Mouse (Mus musculus) thymus, postnatal 10 days (tissue): ENCODE results near the gene Gm17555.
"Not testable (repeated sequence)": the region's sequence is repeated elsewhere in the genome, so short reads cannot be mapped to it uniquely, and the experiment has no call there.

Experiments used
- DNase-seq, 2 experiments: peaks; one replicate each; pipeline ENCODE4 v3.0.0; 2021; ENCODE audit warnings: low spot score in 2 of 2

Gene Gm17555

GRCm38 (mm10) chr2:126214800-126215199 lies at the start of gene Gm17555:
Gm17555 (plus strand) TSS chr2:126215100.
- DNase-seq: not testable (repeated sequence)

GRCm38 (mm10) chr2:126165277-126166018 lies 49.5 kb upstream of the Gm17555 start:
- no peak for DNase-seq

GRCm38 (mm10) chr2:126166335-126166734 lies 48.6 kb upstream of the Gm17555 start:
- DNase-seq: no peak

- DNase-seq: no peak
Measured at GRCm38 (mm10) chr2:126166848-126167617, 47.9 kb upstream of the Gm17555 start.

- no peak for DNase-seq
Measured at GRCm38 (mm10) chr2:126171427-126171826, 43.5 kb upstream of the Gm17555 start.

GRCm38 (mm10) chr2:126191306-126191705 lies 23.6 kb upstream of the Gm17555 start:
- DNase-seq: no peak

- no peak for DNase-seq
Measured at GRCm38 (mm10) chr2:126192129-126192528, 22.8 kb upstream of the Gm17555 start.

GRCm38 (mm10) chr2:126195631-126196356 lies 19.1 kb upstream of the Gm17555 start:
- no peak for DNase-seq

- no peak for DNase-seq
Measured at GRCm38 (mm10) chr2:126198971-126199370, 15.9 kb upstream of the Gm17555 start.

GRCm38 (mm10) chr2:126211011-126211680 lies 3.8 kb upstream of the Gm17555 start:
- DNase-seq: no peak

GRCm38 (mm10) chr2:126227581-126227980 lies 12.7 kb downstream of the Gm17555 start:
- no peak for DNase-seq

GRCm38 (mm10) chr2:126231731-126232130 lies 16.8 kb downstream of the Gm17555 start:
- DNase-seq: no peak

- DNase-seq: no peak
Measured at GRCm38 (mm10) chr2:126236905-126237304, 22.0 kb downstream of the Gm17555 start.

GRCm38 (mm10) chr2:126245446-126245845 lies 30.5 kb downstream of the Gm17555 start:
- no peak for DNase-seq

- DNase-seq: no peak
Measured at GRCm38 (mm10) chr2:126248536-126248935, 33.6 kb downstream of the Gm17555 start.

GRCm38 (mm10) chr2:126252211-126252610 lies 37.3 kb downstream of the Gm17555 start:
- no peak for DNase-seq
